Mouse (Mus musculus) layer of hippocampus, postnatal 36 days (tissue): ENCODE data around the gene Ifi211. TPM values are rescaled to one million over a fixed set of nuclear protein-coding genes. Genes with fewer than 3 reads are reported as not detected.
"Not testable (repeated sequence)": the region's sequence is repeated elsewhere in the genome, so short reads cannot be mapped to it uniquely, and the experiment has no call there.

ENCODE experiments used
- DNase-seq, 2 experiments: peaks; one replicate each; pipeline ENCODE4 v3.0.0; 2022
- total RNA-seq, 2 experiments: library from RNA; stranded (reverse); gene quantifications; 2 replicates each; pipeline ENCODE4 v1.2.3; 2021

Ifi211 gene
- not detected for total RNA-seq

- DNase-seq, result not testable (repeated sequence)
These were observed at the start of gene Ifi211 for GRCm38 (mm10) chr1:173912548-173913255. Ifi211 (minus strand) TSS chr1:173913046.

- not testable (repeated sequence) for DNase-seq
These were observed 48.6 kb upstream of the Ifi211 start for GRCm38 (mm10) chr1:173961491-173961890.

GRCm38 (mm10) chr1:173959998-173960397 is 47.2 kb upstream of the Ifi211 start:
- DNase-seq, result not testable (repeated sequence)

GRCm38 (mm10) chr1:173955839-173956527 is 43.1 kb upstream of the Ifi211 start:
- not testable (repeated sequence) for DNase-seq

GRCm38 (mm10) chr1:173955071-173955796 is 42.4 kb upstream of the Ifi211 start:
- no peak for DNase-seq

GRCm38 (mm10) chr1:173953563-173953962 is 40.7 kb upstream of the Ifi211 start:
- DNase-seq, result no peak

GRCm38 (mm10) chr1:173949044-173949443 is 36.2 kb upstream of the Ifi211 start:
- DNase-seq, result not testable (repeated sequence)

GRCm38 (mm10) chr1:173942780-173943066 is 29.9 kb upstream of the Ifi211 start:
- peak; percentile 53 to 58 for DNase-seq

GRCm38 (mm10) chr1:173941924-173942779 is 29.3 kb upstream of the Ifi211 start, which contains the start of the genes Mndal and Ifi203:
Mndal (minus strand) TSS chr1:173942491.
Ifi203 (minus strand) TSS chr1:173942672.
- not testable (repeated sequence) for DNase-seq

GRCm38 (mm10) chr1:173941522-173941921 is 28.7 kb upstream of the Ifi211 start:
- DNase-seq, result not testable (repeated sequence)

- not testable (repeated sequence) for DNase-seq
These were observed 6.4 kb upstream of the Ifi211 start for GRCm38 (mm10) chr1:173919279-173919678.

- no peak for DNase-seq
These were observed 1.7 kb upstream of the Ifi211 start for GRCm38 (mm10) chr1:173914559-173914958.

GRCm38 (mm10) chr1:173913256-173913791 is 478 bp upstream of the Ifi211 start:
- DNase-seq, result not testable (repeated sequence)

GRCm38 (mm10) chr1:173911808-173912464 is 910 bp downstream of the Ifi211 start:
- no peak for DNase-seq

- not testable (repeated sequence) for DNase-seq
These were observed 4.5 kb downstream of the Ifi211 start for GRCm38 (mm10) chr1:173908390-173908789.

GRCm38 (mm10) chr1:173905885-173906284 is 7.0 kb downstream of the Ifi211 start:
- DNase-seq, result not testable (repeated sequence)

- DNase-seq, result not testable (repeated sequence)
These were observed 23.1 kb downstream of the Ifi211 start for GRCm38 (mm10) chr1:173889741-173890140.

GRCm38 (mm10) chr1:173887026-173887787 is 25.6 kb downstream of the Ifi211 start:
- DNase-seq, result not testable (repeated sequence)

GRCm38 (mm10) chr1:173880004-173880666 is 32.7 kb downstream of the Ifi211 start:
- DNase-seq, result peak; percentile 68 to 71
